Mouse (Mus musculus) bone marrow macrophage, adult 2 months (primary cell): ENCODE measurements around the gene Itga2b. TPM values are rescaled to one million over a fixed set of nuclear protein-coding genes. Genes with fewer than 3 reads are reported as not detected.

Experiments used
- H3K27ac ChIP-seq: 2 replicates; pipeline ENCODE4 v1.5.1; 2012; ENCODE audit warnings: low read depth, low read length; ENCODE audit not compliant: insufficient read depth
- H3K4me1 ChIP-seq: 2 replicates; pipeline ENCODE4 v1.6.1; 2012; ENCODE audit warnings: low read length; ENCODE audit not compliant: control insufficient read depth, insufficient read depth
- H3K4me3 ChIP-seq: 2 replicates; pipeline ENCODE4 v1.5.1; 2012; ENCODE audit warnings: mild to moderate bottlenecking, low read length, moderate library complexity; ENCODE audit not compliant: insufficient read depth
- CTCF ChIP-seq: IDR thresholded peaks from 2 replicates; pipeline ENCODE4 v1.5.1; 2012; ENCODE audit warnings: low read depth, mild to moderate bottlenecking, low read length, moderate library complexity
- POLR2A ChIP-seq: IDR thresholded peaks from 2 replicates; pipeline ENCODE4 v1.6.1; 2012; ENCODE audit warnings: mild to moderate bottlenecking, low read depth, low read length, borderline replicate concordance
- polyA plus RNA-seq: library from polyadenylated mRNA; stranded (reverse); fragments of >200 nt; gene quantifications from 2 replicates; pipeline ENCODE4 v1.2.4, GENCODE M21; 2012; ENCODE audit not compliant: missing spikeins, insufficient read depth, insufficient read length

The Itga2b gene
- polyA plus RNA-seq, 1 experiment = 2.5 TPM

GRCm38 (mm10) chr11:102431018-102431645 is 38.8 kb downstream of the Itga2b start:
- peaks cover 15% of the 10 kb centered on the region for H3K4me1 ChIP-seq
- H3K27ac ChIP-seq = peak overlapping the region; percentile 98
- no peak for TF ChIP-seq POLR2A
- TF ChIP-seq CTCF = no peak; the same call in 1 of the 2 replicates
- H3K4me3 ChIP-seq = peak overlapping the region; percentile 88

GRCm38 (mm10) chr11:102430121-102431017 is 39.6 kb downstream of the Itga2b start, which contains the start of gene Grn:
TSS of gene Grn (plus strand) at chr11:102430315.
- H3K4me1 ChIP-seq = peaks cover 19% of the 10 kb centered on the region
- peak within 1 kb of the TSS; percentile 88 for H3K4me3 ChIP-seq
- peak within 1 kb of the TSS; percentile 98 for H3K27ac ChIP-seq
- no peak for TF ChIP-seq CTCF
- TF ChIP-seq POLR2A = peak; percentile 92

DNA sequence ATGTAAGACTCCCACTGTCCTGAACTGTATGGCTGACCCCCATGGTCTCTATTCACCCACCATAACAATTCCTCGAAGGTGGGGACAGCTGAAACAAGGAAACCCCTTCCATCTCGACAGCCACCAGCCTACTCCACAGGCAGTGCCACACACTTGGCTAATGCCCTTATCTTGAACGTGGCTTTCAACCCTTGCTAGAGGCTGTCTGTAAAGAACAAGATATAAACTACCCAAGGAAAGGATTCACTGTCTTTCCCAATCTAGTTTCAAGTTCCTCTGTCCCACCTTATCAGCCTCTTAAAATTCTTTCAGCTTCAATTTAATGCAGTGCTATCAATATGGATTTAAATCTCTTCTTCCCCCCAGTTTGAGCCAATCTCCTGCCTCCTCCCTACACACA is 40.4 kb downstream of the Itga2b start:
- no peak for TF ChIP-seq POLR2A
- TF ChIP-seq CTCF = no peak
- Histone ChIP-seq H3K27ac (peak overlapping the region; percentile 97), H3K4me1 (peaks cover 22% of the 10 kb centered on the region), H3K4me3 (peak overlapping the region; percentile 87)

DNA sequence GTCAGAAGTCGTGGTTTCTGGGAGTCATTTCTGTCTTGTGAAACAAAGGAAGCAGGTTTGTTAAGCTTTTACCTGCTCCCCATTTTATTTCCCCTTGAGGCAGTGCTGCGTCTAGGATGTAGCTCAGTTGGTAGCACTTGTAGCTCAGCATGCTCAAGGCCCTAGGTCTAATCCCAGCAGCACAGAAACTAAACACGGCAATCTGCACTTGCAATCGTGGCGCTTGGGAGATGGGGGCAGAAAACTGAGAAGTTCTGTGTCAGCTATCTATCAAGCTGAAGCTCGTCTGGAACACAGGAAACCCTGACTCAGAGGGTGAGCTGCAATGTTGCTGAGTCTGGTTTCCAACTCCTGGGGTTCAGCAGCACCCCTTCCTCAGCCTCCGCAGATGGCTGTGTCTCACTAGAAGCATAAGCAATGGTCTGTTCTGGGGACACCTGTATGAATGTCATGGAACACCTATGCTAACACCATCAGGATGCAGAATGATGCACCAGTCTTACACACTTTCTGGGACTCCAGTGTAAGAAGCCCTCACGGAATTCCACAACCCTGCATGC is 40.9 kb downstream of the Itga2b start:
- H3K4me3 ChIP-seq = peak overlapping the region; percentile 87
- H3K27ac ChIP-seq = peak overlapping the region; percentile 97
- TF ChIP-seq POLR2A (no peak), CTCF (no peak)
- H3K4me1 ChIP-seq = peaks cover 27% of the 10 kb centered on the region

DNA sequence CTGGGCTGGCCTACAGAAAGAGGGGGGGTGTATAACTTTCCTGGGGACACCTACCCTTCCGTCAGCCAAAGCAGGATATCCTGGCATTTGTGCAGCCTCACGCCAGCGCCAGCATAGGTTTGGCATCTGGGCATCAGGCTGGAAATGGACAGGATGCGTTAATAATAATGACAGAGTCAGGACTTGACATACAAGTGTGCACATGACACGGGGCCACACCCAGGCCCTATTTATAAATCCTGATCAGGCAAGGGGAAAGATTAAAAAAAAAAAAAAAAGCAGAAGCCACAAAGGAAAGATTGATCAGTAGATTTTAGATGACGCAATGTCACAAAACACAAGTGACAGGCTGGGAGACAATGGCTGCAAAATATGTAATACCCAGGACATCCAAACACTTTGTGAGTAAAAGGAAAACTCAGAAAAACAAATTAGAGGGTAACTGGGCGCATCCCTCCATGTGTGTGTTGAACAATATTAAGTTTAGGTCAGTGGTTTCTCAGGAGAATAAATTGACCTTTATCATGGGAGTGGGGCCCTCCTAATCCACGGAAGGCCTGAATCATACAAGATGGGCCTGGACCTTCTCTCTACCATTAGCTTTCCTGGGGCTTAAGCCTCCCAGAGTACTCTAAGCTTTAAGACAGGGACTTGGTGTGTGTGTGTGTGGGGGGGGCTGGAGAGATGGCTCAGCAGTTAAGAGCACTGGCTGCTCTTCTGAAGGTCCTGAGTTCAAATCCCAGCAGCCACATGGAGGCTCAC is 44.2 kb downstream of the Itga2b start:
- peaks cover 28% of the 10 kb centered on the region for H3K4me1 ChIP-seq
- H3K4me3 ChIP-seq = peak overlapping the region; percentile 48
- peak overlapping the region; percentile 95 for H3K27ac ChIP-seq
- TF ChIP-seq CTCF (no peak), POLR2A (no peak)

DNA sequence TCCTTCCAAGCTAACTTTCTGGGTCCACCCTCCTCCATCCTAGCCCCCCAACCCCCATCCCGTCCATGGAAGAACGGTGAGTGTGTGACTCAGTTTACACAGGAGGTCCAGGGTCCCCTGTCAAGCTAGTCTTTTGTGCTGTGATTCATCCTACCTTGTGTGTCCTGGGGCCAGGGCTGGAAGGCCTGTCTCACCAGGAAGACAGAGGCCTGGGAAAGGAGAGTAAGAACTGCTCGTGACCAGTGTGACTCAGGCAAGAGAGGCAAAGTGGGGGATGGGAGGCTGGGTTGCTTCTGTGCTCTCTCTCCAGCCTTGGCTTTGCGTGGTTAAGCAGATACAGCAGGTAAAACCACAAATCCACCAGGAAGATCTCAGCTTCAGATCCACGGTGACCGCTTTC is 45.3 kb downstream of the Itga2b start:
- Histone ChIP-seq H3K27ac (peak overlapping the region; percentile 95), H3K4me1 (peaks cover 28% of the 10 kb centered on the region), H3K4me3 (peak overlapping the region; percentile 48)
- no peak for TF ChIP-seq CTCF
- TF ChIP-seq POLR2A = no peak

DNA sequence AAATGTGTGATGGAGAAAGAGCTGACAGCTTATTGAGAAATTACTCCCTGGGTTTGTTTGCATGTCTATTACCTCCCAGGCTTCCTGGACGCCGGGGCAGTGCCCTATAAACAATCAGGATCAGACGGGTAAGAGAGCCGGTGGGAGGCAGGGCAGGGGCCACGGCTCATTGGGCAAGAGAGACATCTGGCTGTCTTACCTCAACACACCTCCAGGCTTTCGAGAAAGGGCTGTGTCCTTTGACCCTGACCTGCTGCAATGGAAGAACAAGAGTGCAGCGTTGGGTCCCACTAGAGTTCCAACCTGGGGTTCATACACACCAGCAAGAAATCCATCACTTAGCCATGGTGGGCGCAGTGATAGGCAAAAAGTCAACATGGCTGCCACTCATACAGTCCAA is 48.4 kb downstream of the Itga2b start:
- Histone ChIP-seq H3K4me1 (peaks cover 23% of the 10 kb centered on the region), H3K27ac (no peak overlapping the region), H3K4me3 (no peak overlapping the region)
- no peak for TF ChIP-seq CTCF

DNA sequence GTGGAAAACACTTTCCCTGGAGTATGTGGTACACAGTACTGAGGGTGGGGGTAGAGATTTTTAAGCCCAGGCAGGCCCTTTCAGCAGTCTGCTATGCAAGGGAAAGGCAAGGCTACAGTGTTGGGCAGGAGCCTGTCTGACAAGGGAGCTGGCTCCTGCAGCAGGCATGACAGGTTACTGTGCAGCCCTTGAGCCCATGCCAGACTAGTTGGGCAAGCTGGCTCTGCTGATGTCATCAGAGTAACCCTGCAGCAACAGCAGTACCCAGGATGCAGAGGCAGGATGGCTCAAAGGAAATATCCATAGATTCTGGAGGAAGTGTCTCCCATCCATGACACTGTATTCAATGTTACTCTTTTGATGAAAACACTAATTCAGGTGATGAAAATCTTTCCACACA is 51.0 kb downstream of the Itga2b start:
- H3K27ac ChIP-seq = no peak overlapping the region
- peaks cover 5% of the 10 kb centered on the region for H3K4me1 ChIP-seq
- no peak overlapping the region for H3K4me3 ChIP-seq
- TF ChIP-seq CTCF (no peak), POLR2A (no peak)

DNA sequence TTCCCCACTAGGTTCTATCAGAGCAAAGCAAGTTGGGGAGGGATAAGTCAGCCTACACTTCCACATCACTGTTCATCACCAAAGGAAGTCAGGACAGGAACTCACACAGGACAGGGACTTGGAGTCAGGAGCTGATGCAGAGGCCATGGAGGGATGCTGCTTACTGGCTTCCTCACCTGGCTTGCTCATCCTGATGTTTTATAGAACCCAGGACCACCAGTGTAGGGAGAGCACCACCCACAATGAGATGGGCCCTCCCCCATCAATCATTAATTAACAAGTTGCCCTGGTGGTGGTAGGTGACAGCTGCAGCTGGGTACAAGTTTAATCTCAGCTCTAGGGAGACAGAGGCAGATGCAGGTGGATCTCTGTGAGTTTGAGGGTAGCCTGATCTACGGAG is 52.8 kb downstream of the Itga2b start:
- Histone ChIP-seq H3K4me3 (no peak overlapping the region), H3K27ac (no peak overlapping the region), H3K4me1 (peaks cover 9% of the 10 kb centered on the region)
- TF ChIP-seq CTCF (no peak), POLR2A (no peak)
